In the genomic region with DNA sequence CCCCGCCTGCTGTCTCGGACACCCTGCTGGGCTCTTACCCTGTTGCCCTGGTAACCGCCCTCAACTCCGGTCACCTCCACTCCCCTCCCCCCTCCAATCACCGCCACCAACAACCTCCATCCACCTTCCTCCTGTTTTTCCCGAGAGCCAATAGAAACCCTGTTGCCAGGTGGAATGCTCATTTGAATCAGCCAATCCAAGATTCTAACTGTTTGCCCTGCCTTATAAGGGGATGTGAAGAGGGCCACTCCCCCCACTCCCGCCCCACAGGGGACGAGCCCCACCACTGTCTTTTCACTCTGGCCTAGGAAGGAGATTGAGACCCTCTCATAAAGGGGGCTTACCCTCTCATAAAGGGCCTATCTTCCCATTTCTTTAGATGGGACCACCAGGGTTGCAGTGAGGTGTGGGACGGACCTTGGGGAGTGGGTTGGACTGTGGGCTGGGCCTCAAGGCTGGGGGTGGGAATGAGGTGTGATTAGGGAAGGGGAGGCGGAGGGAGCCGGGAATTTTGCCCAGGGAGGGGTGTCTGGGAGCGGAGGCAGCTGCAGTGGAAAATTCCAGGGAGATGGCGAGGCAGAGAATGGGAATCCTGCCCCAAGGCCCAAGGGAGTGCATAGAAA, we compare ENCODE assay signal across 8 mouse cellular contexts. TPM values are rescaled to one million over a fixed set of nuclear protein-coding genes. Genes with fewer than 3 reads are reported as not detected.
DNase-seq lines count a peak whose midpoint lies in the region; ATAC-seq lines count a peak whose summit lies in the region.

A gene (minus strand): TSS at position 409 of the 623 bp plus-strand sequence.

- no peaks in the 10 kb centered on the region for H3K9me3 ChIP-seq in hindbrain, embryonic 14.5 days (ENCODE audit: control insufficient read depth, low read length)

- H3K4me3 ChIP-seq in hindbrain, embryonic 14.5 days (replicated peaks; ENCODE audit: low read length): peak within 1 kb of the TSS; percentile 96

- peak within 1 kb of the TSS; percentile 100 for H3K9ac ChIP-seq in hindbrain, embryonic 14.5 days

- H3K27ac ChIP-seq in hindbrain, embryonic 14.5 days: peak within 1 kb of the TSS; percentile 100

- peak; percentile 99 for DNase-seq in NIH3T3 (ENCODE audit: low read depth)
- DNase-seq in cerebellum, postnatal 25 days: peak; percentile 97 to 99
- DNase-seq in frontal cortex, postnatal 36 days (ENCODE audit: low spot score in 2 of 2): peak; percentile 90 to 93
- peak; percentile 91 for DNase-seq in hindbrain, embryonic 14.5 days (ENCODE audit: low spot score)
- peak; percentile 80 to 85 for DNase-seq in layer of hippocampus, postnatal 25 days (ENCODE audit: extremely low spot score in 1 of 2, low spot score in 1 of 2)
- DNase-seq in lung, postnatal 14 days: peak; percentile 95
- DNase-seq in retina, adult 2 months (ENCODE audit: low read depth, low spot score): peak; percentile 67
- peak; percentile 94 for DNase-seq in urinary bladder, postnatal 14 days (ENCODE audit: low spot score)

- peaks cover 3% of the 10 kb centered on the region; the same call in 1 of the 2 replicates for H3K36me3 ChIP-seq in hindbrain, embryonic 14.5 days (replicated peaks; ENCODE audit: control insufficient read depth, insufficient read depth)

- ATAC-seq in hindbrain, embryonic 14.5 days (ENCODE audit: low FRiP score): peak; percentile 87

- H3K27me3 ChIP-seq in hindbrain, embryonic 14.5 days (ENCODE audit: control insufficient read depth, insufficient read depth, low read length): no peaks in the 10 kb centered on the region

- peak within 1 kb of the TSS; percentile 57 for H3K4me2 ChIP-seq in hindbrain, embryonic 14.5 days (replicated peaks)

- H3K4me1 ChIP-seq in hindbrain, embryonic 14.5 days (replicated peaks; ENCODE audit: control insufficient read depth, insufficient read depth, low read length): peaks cover 39% of the 10 kb centered on the region

- WGBS in hindbrain, embryonic 14.5 days: under 1% methylated on average over 13 of the region's 13 CpGs

RNA-seq across cellular contexts. Expression of the gene that starts here (rescaled TPM):
- 674 and 707 TPM in 2 replicates for polyA plus RNA-seq in hindbrain, embryonic 14.5 days (2014; fragmentation: Nextera tagmentation; extraction: Ambion mirVana)
- total RNA-seq in layer of hippocampus, postnatal 25 days (2021): 1,000 to 10,000 TPM; 1,178 to 1,233 TPM

Comparison
In these comparisons a context has a peak if more than half of its experiments do, and no peak if none do; other contexts are left out.
1. Peak in every context shown above with its lines: DNase-seq, ATAC-seq, H3K4me3 ChIP-seq and H3K27ac ChIP-seq.